Mouse (Mus musculus) frontal cortex, postnatal 10 days (tissue): ENCODE data around the gene Gm28510.
"Not testable (repeated sequence)": the region's sequence is repeated elsewhere in the genome, so short reads cannot be mapped to it uniquely, and the experiment has no call there.

Experiments
- DNase-seq, 2 experiments: peaks; one replicate each; pipeline ENCODE4 v3.0.0; 2022; ENCODE audit warnings: low spot score in 2 of 2, mixed read lengths in 1 of 2

Gm28510 gene

GRCm38 (mm10) chrY:10412437-10412836 lies at the start of gene Gm28510:
Gene Gm28510 (plus strand): TSS chrY:10412737.
- not testable (repeated sequence) for DNase-seq
